Mouse (Mus musculus) embryonic fibroblast, embryonic 13.5 days (primary cell): ENCODE measurements around the gene Cdadc1. TPM values are rescaled to one million over a fixed set of nuclear protein-coding genes. Genes with fewer than 3 reads are reported as not detected.
A peak's percentile ranks its signal among the peaks of the same experiment; 100 is the strongest.
"Not testable (repeated sequence)": the region's sequence is repeated elsewhere in the genome, so short reads cannot be mapped to it uniquely, and the experiment has no call there.

Source experiments
- H3K27ac ChIP-seq: 2 replicates; pipeline ENCODE4 v1.5.1; 2012; ENCODE audit warnings: low read length, control low read depth, inconsistent platforms; ENCODE audit not compliant: insufficient read depth
- H3K4me1 ChIP-seq: 2 replicates; pipeline ENCODE4 v1.6.1; 2011; ENCODE audit warnings: low read length; ENCODE audit not compliant: control insufficient read depth, insufficient read depth
- H3K4me3 ChIP-seq: 2 replicates; pipeline ENCODE4 v1.5.1; 2011; ENCODE audit warnings: mild to moderate bottlenecking, control low read depth, low read length; ENCODE audit not compliant: insufficient read depth
- CTCF ChIP-seq: IDR thresholded peaks from 2 replicates; pipeline ENCODE4 v1.5.1; 2011; ENCODE audit warnings: mild to moderate bottlenecking, control low read depth, low read length, moderate library complexity, borderline replicate concordance; ENCODE audit not compliant: insufficient read depth
- POLR2A ChIP-seq: IDR thresholded peaks from 2 replicates; pipeline ENCODE4 v1.6.1; 2011; ENCODE audit warnings: low read depth, mild to moderate bottlenecking, control low read depth, low read length, moderate library complexity
- polyA plus RNA-seq: library from polyadenylated mRNA; stranded (reverse); fragments of >200 nt; gene quantifications from 2 replicates; pipeline ENCODE4 v1.2.4, GENCODE M21; 2011; ENCODE audit warnings: low read depth; ENCODE audit not compliant: missing spikeins, insufficient read length

Cdadc1 gene
- polyA plus RNA-seq, 1 experiment: 15.8 TPM

DNA sequence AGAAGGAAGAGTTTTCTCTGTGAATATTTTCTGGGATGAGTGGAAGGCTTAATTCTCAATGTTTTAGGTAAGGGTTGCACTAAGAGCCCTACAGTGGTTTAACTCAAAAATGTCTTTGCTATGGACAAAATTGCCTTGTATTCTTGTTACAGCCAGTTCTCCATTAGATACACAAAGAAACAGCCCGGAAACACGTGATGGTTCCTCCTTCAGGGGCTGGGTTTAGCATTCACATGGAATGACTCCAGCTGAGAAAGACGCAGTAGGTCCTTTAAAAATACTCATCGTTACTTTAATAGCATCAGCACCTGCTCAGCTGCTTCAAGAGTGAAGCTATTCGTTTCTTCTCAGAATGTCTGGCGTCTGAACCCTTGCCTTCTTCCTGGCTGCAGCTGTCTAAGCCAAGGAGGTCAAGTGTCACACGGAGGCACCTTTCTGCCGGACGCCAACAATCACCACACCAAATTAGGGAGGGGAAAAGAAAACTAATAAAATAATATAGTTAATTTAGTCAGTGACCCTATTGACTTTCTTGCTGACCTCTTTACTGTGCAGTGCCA is 26.6 kb upstream of the Cdadc1 start:
- H3K27ac ChIP-seq: no peak overlapping the region
- H3K4me1 ChIP-seq: no peaks in the 10 kb centered on the region
- TF ChIP-seq POLR2A (no peak), CTCF (no peak)
- no peak overlapping the region for H3K4me3 ChIP-seq

DNA sequence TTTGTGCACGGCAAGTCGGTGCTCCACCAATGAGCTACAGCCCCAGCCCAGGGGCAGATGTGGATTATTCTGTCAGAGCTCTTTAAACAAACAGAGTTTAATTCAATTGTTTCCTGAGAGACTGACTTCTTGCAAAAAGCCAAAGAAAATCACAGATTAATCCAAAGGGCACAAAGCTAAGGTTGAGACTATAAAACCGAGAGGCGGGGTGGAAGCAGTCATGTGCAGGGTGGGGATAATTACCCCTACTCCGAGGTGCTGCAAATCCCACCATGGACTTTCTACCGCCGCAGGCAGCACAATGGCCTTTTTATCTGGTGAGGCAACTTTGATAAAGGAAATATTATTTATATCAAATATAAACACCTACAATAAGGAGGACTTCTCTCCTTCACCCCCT is 19.0 kb upstream of the Cdadc1 start:
- H3K4me1 ChIP-seq: no peaks in the 10 kb centered on the region
- no peak overlapping the region for H3K27ac ChIP-seq
- TF ChIP-seq POLR2A (no peak), CTCF (no peak)
- H3K4me3 ChIP-seq: no peak overlapping the region

- H3K27ac ChIP-seq, H3K4me1 ChIP-seq, H3K4me3 ChIP-seq: not testable (repeated sequence)
These were observed 16.4 kb upstream of the Cdadc1 start for GRCm38 (mm10) chr14:59614149-59614548.

- Histone ChIP-seq H3K4me3 (no peak overlapping the region), H3K27ac (no peak overlapping the region), H3K4me1 (no peaks in the 10 kb centered on the region)
- no peak for TF ChIP-seq POLR2A
- peak; percentile 44; the same call in 1 of the 2 replicates for TF ChIP-seq CTCF
These were observed 15.3 kb upstream of the Cdadc1 start for GRCm38 (mm10) chr14:59612920-59613625.

DNA sequence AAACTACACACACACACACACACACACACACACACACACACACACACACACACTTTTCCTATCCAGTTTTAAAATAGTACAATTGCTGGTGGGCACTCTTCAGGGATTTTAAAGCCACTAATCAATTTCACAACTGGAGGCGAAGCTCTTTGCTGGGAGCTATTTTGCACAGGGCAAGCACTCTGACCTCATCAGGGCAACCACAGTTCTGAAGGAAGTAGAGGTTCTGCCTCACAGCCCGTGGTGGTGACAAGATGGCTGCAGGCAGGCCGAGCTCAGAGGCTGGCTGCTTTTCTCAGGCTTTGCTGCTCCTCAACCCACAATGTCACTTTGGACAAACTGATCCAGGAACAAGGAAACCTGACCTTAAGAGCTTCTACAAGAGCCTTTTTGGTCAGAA is 9.3 kb upstream of the Cdadc1 start:
- Histone ChIP-seq H3K4me1 (no peaks in the 10 kb centered on the region), H3K27ac (no peak overlapping the region), H3K4me3 (no peak overlapping the region)
- TF ChIP-seq CTCF (no peak), POLR2A (no peak)

- H3K4me3 ChIP-seq: no peak overlapping the region
- H3K27ac ChIP-seq: no peak overlapping the region
- TF ChIP-seq POLR2A (no peak), CTCF (peak; percentile 49; the same call in 1 of the 2 replicates)
- no peaks in the 10 kb centered on the region for H3K4me1 ChIP-seq
These were observed 8.1 kb upstream of the Cdadc1 start for GRCm38 (mm10) chr14:59605671-59606353.

DNA sequence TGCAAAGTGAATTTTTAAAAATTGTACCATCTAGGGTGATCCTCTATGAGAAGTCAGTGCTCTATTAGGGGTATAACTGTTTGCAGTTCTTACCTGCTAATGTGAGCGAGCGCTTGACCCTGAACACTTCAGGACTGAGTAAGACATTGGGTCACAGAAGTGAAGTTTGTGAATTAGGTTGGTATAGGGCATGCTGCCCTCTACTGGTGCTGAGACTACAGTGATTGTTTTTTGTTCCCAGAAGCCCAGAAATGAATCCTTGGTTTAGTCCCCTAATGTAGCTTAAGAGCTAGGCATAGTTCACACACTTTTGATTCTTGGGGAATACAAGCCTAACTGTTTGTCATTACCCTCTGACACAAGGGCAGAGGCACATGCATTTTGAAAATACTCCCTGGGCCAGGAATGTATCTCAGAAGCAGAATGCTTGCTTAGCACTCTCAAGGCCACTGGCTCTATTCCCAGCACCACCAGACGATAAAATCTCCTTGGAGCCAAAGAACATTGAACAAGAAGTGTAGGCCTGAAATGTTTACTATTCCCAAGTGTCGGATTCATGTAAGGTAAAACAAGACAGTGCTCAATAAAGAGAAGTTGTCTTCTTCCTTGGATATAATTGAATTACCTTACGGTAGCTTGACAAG is 6.4 kb upstream of the Cdadc1 start:
- no peaks in the 10 kb centered on the region for H3K4me1 ChIP-seq
- H3K4me3 ChIP-seq: no peak overlapping the region
- H3K27ac ChIP-seq: no peak overlapping the region
- TF ChIP-seq POLR2A (no peak), CTCF (no peak)

DNA sequence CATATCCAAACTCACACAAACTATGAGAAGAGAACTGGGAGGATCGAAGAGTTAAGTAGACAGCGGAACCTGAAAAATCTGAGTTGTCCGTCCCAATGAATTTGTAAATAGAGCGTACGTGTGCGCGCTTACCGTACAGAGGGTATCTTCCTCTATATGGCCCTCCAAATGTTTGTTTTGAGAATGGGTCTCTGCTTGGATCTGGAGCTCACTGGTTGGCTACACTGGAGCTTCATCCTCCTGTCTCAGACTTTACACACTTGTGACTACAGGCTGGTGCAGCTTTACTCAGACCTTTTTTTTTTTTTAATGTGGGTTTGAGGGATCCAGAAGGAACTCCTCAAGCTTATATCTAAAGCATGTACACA is 485 bp upstream of the Cdadc1 start:
- Histone ChIP-seq H3K4me3 (peak overlapping the region; percentile 76), H3K27ac (no peak overlapping the region), H3K4me1 (no peaks in the 10 kb centered on the region; the same call in 1 of the 2 replicates)
- TF ChIP-seq POLR2A (no peak), CTCF (no peak)

- Histone ChIP-seq H3K27ac (no peak overlapping the region), H3K4me3 (no peak overlapping the region), H3K4me1 (no peaks in the 10 kb centered on the region; the same call in 1 of the 2 replicates)
- TF ChIP-seq POLR2A: no peak
- TF ChIP-seq CTCF: no peak
These were observed 2.8 kb downstream of the Cdadc1 start for GRCm38 (mm10) chr14:59594988-59595387.

DNA sequence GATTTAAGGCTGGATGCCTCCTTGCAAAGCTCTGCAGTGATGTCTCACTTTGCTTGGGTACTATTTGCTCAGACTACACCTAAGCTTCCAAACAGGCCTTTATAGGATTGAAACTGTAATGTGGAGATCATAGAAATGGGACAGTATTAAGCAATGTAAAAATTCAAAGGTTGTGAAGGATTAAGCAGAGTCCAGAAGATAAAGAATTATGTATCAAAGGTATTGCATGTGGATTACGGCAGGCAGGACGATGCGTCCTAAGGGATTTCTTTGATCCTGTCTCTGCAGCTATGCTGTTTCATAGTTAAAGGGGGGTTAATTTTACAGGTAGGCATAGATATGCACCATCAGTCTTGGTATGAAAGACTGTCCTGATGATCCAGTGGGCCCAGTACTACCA is 5.2 kb downstream of the Cdadc1 start:
- TF ChIP-seq POLR2A (no peak), CTCF (no peak)
- Histone ChIP-seq H3K4me1 (no peaks in the 10 kb centered on the region; the same call in 1 of the 2 replicates), H3K27ac (no peak overlapping the region), H3K4me3 (no peak overlapping the region)
